Mouse (Mus musculus): ENCODE results near the gene Syt14. TPM values are rescaled to one million over a fixed set of nuclear protein-coding genes. Genes with fewer than 3 reads are reported as not detected.

The Syt14 gene
- total and polyA plus RNA-seq, 3 experiments = not detected

- H3K4me1 ChIP-seq (ENCODE audit: control insufficient read depth in 1 of 2, insufficient read depth in 2 of 2) = no peaks in the 10 kb centered on the region
- no peak for DNase-seq (ENCODE audit: extremely low read depth)
- H3K36me3 ChIP-seq (replicated peaks in 1 of 2; ENCODE audit: control insufficient read depth in 1 of 2, insufficient read depth in 1 of 2, low read length in 1 of 2) = no peaks in the 10 kb centered on the region
- no peak overlapping the region for H3K4me3 ChIP-seq (replicated peaks in 1 of 3; ENCODE audit: low read depth in 2 of 3, low read length in 2 of 3, poor library complexity in 1 of 3)
- no peak overlapping the region for H3K9ac ChIP-seq (ENCODE audit: insufficient read depth, low read depth)
- H3K27ac ChIP-seq (ENCODE audit: insufficient read depth, low read depth) = no peak overlapping the region
- peaks cover 5% of the 10 kb centered on the region for H3K27me3 ChIP-seq (replicated peaks)
- no peaks in the 10 kb centered on the region for H3K9me3 ChIP-seq (replicated peaks; ENCODE audit: low read length)
- H3K79me2 ChIP-seq (replicated peaks; ENCODE audit: control insufficient read depth, extremely low read depth, insufficient read depth, poor library complexity, severe bottlenecking) = no peaks in the 10 kb centered on the region
- H3K4me2 ChIP-seq (ENCODE audit: insufficient read depth, low read depth, poor library complexity, severe bottlenecking) = no peak overlapping the region
- dilution Hi-C loops (cut with MboI; ENCODE audit: extremely low pct_ligation_motif_present, extremely low pct_unique_long_range_greater_than_20kb, low sequenced_read_pairs) (no loop called here), in situ Hi-C loops (cut with MboI; ENCODE audit: low pct_ligation_motif_present, low pct_unique_long_range_greater_than_20kb, low sequenced_read_pairs) (no loop called here)
- TF ChIP-seq NELFE (IDR thresholded peaks at IDR 0.05; ENCODE audit: low read depth, low read length) (no peak), KAT2A (IDR thresholded peaks at IDR 0.05; ENCODE audit: insufficient replicate concordance, low read length) (no peak), MXI1 (IDR thresholded peaks at IDR 0.05; ENCODE audit: low read depth, low read length) (no peak), IRF4 (IDR thresholded peaks at IDR 0.05; ENCODE audit: low read depth, low read length) (no peak), HCFC1 (IDR thresholded peaks at IDR 0.05; ENCODE audit: low read depth, low read length) (no peak)
These were observed 11.3 kb downstream of the Syt14 start for GRCm38 (mm10) chr1:193024311-193024710.

- no peak overlapping the region for H3K4me3 ChIP-seq (replicated peaks in 1 of 3; ENCODE audit: low read depth in 2 of 3, low read length in 2 of 3, poor library complexity in 1 of 3)
- no peak overlapping the region for H3K27ac ChIP-seq (ENCODE audit: insufficient read depth, low read depth)
- no peak overlapping the region for H3K4me2 ChIP-seq (ENCODE audit: insufficient read depth, low read depth, poor library complexity, severe bottlenecking)
- dilution Hi-C loops (cut with MboI; ENCODE audit: extremely low pct_ligation_motif_present, extremely low pct_unique_long_range_greater_than_20kb, low sequenced_read_pairs) (no loop called here), in situ Hi-C loops (cut with MboI; ENCODE audit: low pct_ligation_motif_present, low pct_unique_long_range_greater_than_20kb, low sequenced_read_pairs) (no loop called here)
- TF ChIP-seq JUN (IDR thresholded peaks at IDR 0.05; ENCODE audit: insufficient read depth, low read depth, low read length) (no peak), SIN3A (IDR thresholded peaks at IDR 0.05; ENCODE audit: low read length) (no peak), KAT2A (IDR thresholded peaks at IDR 0.05; ENCODE audit: insufficient replicate concordance, low read length) (no peak)
- DNase-seq (ENCODE audit: extremely low read depth) = no peak
- no peaks in the 10 kb centered on the region for H3K79me2 ChIP-seq (replicated peaks; ENCODE audit: control insufficient read depth, extremely low read depth, insufficient read depth, poor library complexity, severe bottlenecking)
- H3K27me3 ChIP-seq (replicated peaks) = no peaks in the 10 kb centered on the region
- no peak overlapping the region for H3K9ac ChIP-seq (ENCODE audit: insufficient read depth, low read depth)
- no peaks in the 10 kb centered on the region for H3K4me1 ChIP-seq (ENCODE audit: control insufficient read depth in 1 of 2, insufficient read depth in 2 of 2)
- H3K36me3 ChIP-seq (replicated peaks in 1 of 2; ENCODE audit: control insufficient read depth in 1 of 2, insufficient read depth in 1 of 2, low read length in 1 of 2) = no peaks in the 10 kb centered on the region
- no peaks in the 10 kb centered on the region for H3K9me3 ChIP-seq (replicated peaks; ENCODE audit: low read length)
These were observed 23.2 kb downstream of the Syt14 start for GRCm38 (mm10) chr1:193012351-193012750.

- Histone ChIP-seq H3K79me2 (replicated peaks; ENCODE audit: control insufficient read depth, extremely low read depth, insufficient read depth, poor library complexity, severe bottlenecking) (no peaks in the 10 kb centered on the region), H3K9me3 (replicated peaks; ENCODE audit: low read length) (no peaks in the 10 kb centered on the region), H3K4me3 (replicated peaks in 1 of 3; ENCODE audit: low read depth in 2 of 3, low read length in 2 of 3, poor library complexity in 1 of 3) (no peak overlapping the region), H3K27ac (ENCODE audit: insufficient read depth, low read depth) (no peak overlapping the region), H3K4me1 (ENCODE audit: control insufficient read depth in 1 of 2, insufficient read depth in 2 of 2) (no peaks in the 10 kb centered on the region), H3K4me2 (ENCODE audit: insufficient read depth, low read depth, poor library complexity, severe bottlenecking) (no peak overlapping the region), H3K36me3 (replicated peaks in 1 of 2; ENCODE audit: control insufficient read depth in 1 of 2, insufficient read depth in 1 of 2, low read length in 1 of 2) (no peaks in the 10 kb centered on the region), H3K27me3 (replicated peaks) (no peaks in the 10 kb centered on the region), H3K9ac (ENCODE audit: insufficient read depth, low read depth) (no peak overlapping the region)
- no peak for TF ChIP-seq CHD1 (IDR thresholded peaks at IDR 0.05; ENCODE audit: low read depth, low read length)
- TF ChIP-seq NRF1 (IDR thresholded peaks at IDR 0.05; ENCODE audit: low read depth, low read length) = no peak
- no peak for TF ChIP-seq USF2 (conservative IDR thresholded peaks at IDR 0.05; ENCODE audit: low read depth, low read length)
- no peak for TF ChIP-seq MAZ (IDR thresholded peaks at IDR 0.05; ENCODE audit: low read depth, low read length)
- no peak for TF ChIP-seq E2F4 (IDR thresholded peaks at IDR 0.05; ENCODE audit: insufficient replicate concordance, low read depth, low read length)
- TF ChIP-seq NELFE (IDR thresholded peaks at IDR 0.05; ENCODE audit: low read depth, low read length) = no peak
- TF ChIP-seq BHLHE40 (IDR thresholded peaks at IDR 0.05; ENCODE audit: low read depth, low read length) = no peak
- no peak for TF ChIP-seq KAT2A (IDR thresholded peaks at IDR 0.05; ENCODE audit: insufficient replicate concordance, low read length)
- TF ChIP-seq ZKSCAN1 (IDR thresholded peaks at IDR 0.05; ENCODE audit: borderline replicate concordance, low read depth, low read length) = no peak
- no peak for TF ChIP-seq ELF1 (IDR thresholded peaks at IDR 0.05; ENCODE audit: low read depth, low read length)
- TF ChIP-seq ETS1 (conservative IDR thresholded peaks at IDR 0.05; ENCODE audit: low read depth, low read length) = no peak
- no peak for TF ChIP-seq USF1 (IDR thresholded peaks at IDR 0.05; ENCODE audit: low read depth, low read length)
- TF ChIP-seq UBTF (IDR thresholded peaks at IDR 0.05; ENCODE audit: low read depth, low read length) = no peak
- TF ChIP-seq ZMIZ1 (IDR thresholded peaks at IDR 0.05; ENCODE audit: low read depth, low read length) = no peak
- TF ChIP-seq EP300 (IDR thresholded peaks at IDR 0.05; ENCODE audit: low read length) = no peak
- no peak for TF ChIP-seq MEF2A (IDR thresholded peaks at IDR 0.05; ENCODE audit: borderline replicate concordance, low read depth, low read length)
- no peak for TF ChIP-seq JUND (conservative IDR thresholded peaks at IDR 0.05; ENCODE audit: low read depth, low read length)
- no peak for TF ChIP-seq TBP (conservative IDR thresholded peaks at IDR 0.05; ENCODE audit: low read depth, low read length)
- no peak for TF ChIP-seq MAX (IDR thresholded peaks at IDR 0.05; ENCODE audit: low read length)
- dilution Hi-C loops (cut with MboI; ENCODE audit: extremely low pct_ligation_motif_present, extremely low pct_unique_long_range_greater_than_20kb, low sequenced_read_pairs) (no loop called here), in situ Hi-C loops (cut with MboI; ENCODE audit: low pct_ligation_motif_present, low pct_unique_long_range_greater_than_20kb, low sequenced_read_pairs) (no loop called here)
- DNase-seq (ENCODE audit: extremely low read depth) = no peak
These were observed 24.4 kb downstream of the Syt14 start for GRCm38 (mm10) chr1:193011000-193011769.
